Mouse (Mus musculus): ENCODE measurements around the gene Egr4. TPM values are rescaled to one million over a fixed set of nuclear protein-coding genes. Genes with fewer than 3 reads are reported as not detected.

Egr4 gene
- polyA plus RNA-seq, 1 experiment: not detected

DNA sequence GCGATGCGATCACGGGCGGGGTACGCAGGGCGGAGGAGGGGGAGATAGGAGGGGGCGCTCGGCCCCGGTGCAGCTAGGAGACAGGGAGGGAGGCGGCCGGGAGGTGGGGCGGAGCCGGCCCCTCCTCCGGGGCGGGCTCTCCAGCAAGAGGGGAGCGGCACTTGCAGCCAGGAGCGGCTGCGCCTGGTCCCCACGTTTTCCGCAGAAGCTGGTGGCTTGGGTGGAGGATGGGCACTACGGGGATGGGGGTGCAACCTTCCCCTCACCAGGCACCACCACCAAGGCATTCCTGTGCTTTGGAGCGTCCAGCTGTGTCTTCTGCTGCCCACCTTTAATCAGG, 10.5 kb downstream of the Egr4 start, which contains the start of gene Fbxo41:
Gene Fbxo41 (minus strand): TSS at position 84 of the 340 bp plus-strand sequence.
- no peak for TF ChIP-seq GATA1 (IDR thresholded peaks at IDR 0.05; ENCODE audit: low read length)

DNA sequence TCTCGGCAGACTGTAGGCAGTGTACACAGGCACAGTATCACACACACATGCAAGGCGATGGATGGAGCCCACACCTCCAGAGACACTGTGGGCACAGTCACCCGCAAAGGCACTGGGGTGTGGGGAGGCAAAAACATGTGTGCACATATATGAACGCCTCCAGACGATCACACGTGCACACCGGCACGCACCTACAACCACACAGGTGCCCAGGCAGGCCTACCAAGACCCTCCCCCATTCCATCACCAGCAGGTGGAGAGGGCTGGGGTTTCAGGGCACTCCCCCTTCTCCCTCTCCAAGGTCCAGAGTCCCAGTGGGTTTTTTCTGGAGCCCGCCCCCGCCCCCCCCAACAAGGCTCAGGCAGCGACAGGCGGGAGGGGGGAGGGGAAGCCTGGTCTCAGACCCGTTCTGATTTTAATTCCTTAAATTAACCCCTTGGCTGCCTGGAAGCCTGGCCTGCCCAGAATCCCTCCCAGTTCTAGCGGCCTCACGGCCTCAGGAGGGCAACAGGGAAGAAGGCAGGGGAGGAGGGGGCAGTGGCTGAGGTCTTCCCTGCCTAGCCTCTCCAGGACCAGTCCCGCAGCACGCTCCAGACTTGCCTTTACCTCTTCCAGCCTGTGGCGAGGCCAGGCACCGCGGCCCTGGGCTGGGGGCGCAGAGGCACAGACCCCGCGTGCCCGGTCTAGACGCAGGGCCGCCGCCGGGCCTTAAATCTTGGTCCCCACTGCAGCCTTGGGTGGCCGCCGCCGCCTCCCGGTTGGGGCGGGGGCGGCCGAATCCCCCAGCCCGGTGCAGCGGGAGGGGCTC, 11.1 kb downstream of the Egr4 start:
- TF ChIP-seq GATA1 (IDR thresholded peaks at IDR 0.05; ENCODE audit: low read length): no peak

DNA sequence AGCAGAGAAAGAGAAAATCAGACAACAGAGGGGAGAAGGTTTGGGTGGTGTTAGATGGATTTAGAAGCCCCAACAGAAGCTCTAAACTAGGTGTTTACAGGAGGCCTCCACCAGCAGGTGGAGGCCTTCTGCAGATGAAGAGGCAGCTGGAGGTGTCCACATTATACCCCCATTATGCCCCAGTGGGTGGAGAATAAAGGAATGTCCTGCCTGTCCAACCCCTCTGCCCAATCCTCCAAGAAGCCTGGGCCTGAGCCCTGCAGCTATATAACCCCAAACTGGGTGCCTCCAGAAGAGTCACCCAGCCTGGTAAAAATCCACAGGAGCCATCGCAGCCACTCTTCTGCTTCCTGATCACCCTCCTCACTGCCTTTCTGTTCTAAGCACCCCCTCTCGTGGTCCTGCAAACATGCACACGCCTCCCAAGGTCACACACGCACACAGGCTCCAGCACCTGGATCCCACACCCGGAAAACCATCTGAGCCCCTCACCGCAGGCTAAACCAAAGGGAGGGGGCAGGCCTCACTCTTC, 11.8 kb downstream of the Egr4 start:
- no peak for TF ChIP-seq GATA1 (IDR thresholded peaks at IDR 0.05; ENCODE audit: low read length)

DNA sequence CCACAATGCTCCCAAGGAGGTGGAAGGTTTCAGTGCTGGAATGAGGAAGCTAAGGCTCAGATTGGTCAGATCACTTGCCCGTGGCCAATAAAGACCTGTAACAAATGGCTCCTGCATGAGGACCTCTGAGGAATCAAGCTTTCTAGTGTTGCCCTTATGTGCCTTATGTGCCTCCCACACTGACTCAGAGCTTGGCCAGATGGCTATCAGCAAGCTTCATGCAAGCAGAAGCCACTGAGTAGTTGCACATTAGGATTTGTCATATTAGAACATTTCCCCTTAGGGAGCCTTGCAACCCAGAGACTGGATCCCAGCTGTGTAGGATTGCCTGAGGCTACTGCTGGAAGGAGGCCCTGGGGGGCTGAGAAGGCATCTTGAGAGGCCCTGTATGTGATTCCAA, 13.0 kb downstream of the Egr4 start:
- TF ChIP-seq GATA1 (IDR thresholded peaks at IDR 0.05; ENCODE audit: low read length): no peak

DNA sequence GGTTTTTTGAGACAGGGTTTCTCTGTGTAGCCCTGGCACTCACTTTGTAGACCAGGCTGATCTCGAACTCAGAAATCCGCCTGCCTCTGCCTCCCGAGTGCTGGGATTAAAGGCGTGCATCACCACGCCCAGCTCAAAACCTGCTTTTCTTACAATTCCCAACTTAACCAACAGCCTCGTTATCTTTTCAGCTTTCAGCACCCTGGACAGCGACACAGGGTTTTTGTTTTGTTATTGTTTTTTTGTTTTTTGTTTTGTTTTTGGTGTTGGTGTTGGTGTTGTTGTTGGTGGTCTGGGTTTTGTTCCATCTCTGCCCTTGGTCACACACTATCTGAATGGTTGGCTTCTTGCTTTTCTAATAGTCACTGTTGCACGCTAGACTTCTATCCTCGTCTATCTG, 15.2 kb downstream of the Egr4 start:
- no peak for TF ChIP-seq GATA1 (IDR thresholded peaks at IDR 0.05; ENCODE audit: low read length)

DNA sequence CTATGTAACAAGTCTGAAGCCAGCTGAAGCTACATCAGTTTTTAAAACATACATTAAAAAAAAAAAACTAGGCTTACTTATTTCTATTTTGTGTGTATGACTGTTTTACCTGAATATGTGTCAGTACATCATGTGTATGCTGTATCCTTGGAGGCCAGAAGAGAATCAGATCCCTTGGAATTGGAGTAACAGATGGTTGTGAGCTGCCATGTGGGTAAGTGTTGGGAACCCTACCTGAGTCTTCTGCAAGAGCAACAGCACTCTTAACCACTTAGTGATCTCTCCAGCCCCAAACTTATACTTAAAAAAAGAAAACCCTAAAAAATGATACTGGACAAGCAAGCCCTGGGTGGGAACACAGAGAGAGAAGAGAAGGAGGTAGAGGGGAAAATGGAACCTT, 16.4 kb downstream of the Egr4 start:
- TF ChIP-seq GATA1 (IDR thresholded peaks at IDR 0.05; ENCODE audit: low read length): no peak

DNA sequence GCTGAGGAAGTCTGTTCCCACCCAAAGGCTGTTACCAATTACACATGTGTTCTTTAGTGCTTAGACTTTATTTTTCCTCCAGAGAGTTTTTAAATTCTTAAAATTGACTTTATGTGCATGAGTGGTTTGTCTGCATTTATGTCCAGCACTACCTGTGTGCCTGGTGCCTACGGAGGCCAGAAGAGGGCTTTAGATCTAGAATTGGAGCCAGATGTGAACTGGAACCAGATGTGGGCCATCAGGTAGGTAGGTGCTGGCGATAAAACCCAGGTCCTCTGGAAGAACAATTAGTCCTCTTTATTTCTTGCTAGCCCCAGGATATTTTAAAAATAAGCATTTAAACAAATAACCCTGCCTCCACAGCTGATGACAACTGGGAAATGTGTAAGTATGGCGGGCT, 21.8 kb downstream of the Egr4 start:
- TF ChIP-seq GATA1 (IDR thresholded peaks at IDR 0.05; ENCODE audit: low read length): no peak

DNA sequence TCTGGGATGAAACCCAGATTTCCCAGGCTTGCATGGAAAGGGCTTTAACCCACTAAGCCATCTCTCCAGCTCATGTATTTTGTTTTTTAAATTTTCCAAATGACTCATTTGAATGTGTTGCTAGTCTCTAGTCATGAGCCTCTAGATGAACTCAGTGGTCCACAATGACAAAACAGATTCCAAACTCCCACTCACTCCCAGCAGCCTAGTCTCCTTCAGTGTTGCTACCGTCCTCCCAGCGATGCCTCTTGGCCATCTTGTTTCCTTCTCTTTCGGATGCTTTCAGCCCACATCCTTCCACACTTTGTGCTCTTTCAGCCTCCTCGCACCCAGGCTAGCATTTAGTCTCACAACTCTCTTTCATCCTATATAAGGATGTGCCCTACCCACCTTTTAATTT, 23.1 kb downstream of the Egr4 start:
- no peak for TF ChIP-seq GATA1 (IDR thresholded peaks at IDR 0.05; ENCODE audit: low read length)

DNA sequence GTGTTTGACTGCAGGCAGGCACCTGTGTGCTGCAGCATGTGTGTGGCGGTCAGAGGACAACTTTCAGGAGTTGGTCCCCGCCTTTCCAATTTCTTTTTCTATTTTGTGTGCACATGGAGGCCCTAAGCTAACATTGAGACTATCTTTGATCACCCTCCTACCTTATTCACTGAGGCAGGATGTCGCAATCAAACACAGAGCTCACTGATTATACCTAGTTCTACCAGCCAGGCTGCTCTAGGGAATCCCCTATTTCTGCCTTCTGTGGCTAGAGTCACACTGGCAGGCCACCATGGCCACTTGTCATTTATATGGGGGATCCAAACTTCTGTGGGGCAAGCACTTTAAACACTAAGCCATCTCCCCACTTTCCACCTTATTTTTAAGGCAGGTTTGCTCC, 23.7 kb downstream of the Egr4 start:
- no peak for TF ChIP-seq GATA1 (IDR thresholded peaks at IDR 0.05; ENCODE audit: low read length)

DNA sequence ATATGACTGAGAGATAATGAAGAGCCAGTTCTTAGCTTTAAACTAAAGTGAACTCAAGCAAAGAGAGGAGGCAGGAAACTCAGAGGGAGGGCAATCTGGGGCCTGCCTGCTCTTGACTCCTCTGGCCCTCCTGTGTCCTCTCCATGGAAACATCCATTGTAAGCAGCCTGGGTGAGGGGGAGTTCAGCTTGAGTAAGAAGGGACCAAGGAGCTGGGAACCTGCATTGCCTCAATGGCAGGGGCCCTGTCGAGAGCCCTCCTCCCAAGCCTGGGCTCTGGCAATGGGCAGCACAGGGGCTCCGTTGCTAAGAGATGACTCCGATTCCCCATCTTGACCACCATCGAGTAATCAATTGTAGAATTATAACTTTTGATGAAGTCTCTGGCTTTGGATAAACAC, 24.9 kb downstream of the Egr4 start:
- no peak for TF ChIP-seq GATA1 (IDR thresholded peaks at IDR 0.05; ENCODE audit: low read length)

DNA sequence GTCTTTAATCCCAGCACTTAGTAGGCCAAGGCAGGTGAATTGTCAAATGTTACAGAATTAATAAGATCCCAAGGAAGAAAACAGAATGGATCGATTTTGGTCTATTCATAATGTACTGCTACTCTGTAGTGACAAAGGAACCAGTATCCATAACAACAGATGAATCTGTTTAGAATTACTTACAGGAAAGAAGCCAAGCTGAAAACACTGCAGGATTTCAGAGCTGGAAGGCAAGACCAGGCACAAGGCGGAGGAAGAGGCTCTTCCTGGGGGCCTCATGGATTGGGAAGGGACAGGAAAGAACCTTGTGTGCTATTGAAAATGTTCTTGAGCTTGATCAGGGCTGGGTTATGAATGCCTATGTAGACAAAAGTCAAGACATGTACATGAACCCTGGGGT, 27.7 kb downstream of the Egr4 start:
- no peak for TF ChIP-seq GATA1 (IDR thresholded peaks at IDR 0.05; ENCODE audit: low read length)

DNA sequence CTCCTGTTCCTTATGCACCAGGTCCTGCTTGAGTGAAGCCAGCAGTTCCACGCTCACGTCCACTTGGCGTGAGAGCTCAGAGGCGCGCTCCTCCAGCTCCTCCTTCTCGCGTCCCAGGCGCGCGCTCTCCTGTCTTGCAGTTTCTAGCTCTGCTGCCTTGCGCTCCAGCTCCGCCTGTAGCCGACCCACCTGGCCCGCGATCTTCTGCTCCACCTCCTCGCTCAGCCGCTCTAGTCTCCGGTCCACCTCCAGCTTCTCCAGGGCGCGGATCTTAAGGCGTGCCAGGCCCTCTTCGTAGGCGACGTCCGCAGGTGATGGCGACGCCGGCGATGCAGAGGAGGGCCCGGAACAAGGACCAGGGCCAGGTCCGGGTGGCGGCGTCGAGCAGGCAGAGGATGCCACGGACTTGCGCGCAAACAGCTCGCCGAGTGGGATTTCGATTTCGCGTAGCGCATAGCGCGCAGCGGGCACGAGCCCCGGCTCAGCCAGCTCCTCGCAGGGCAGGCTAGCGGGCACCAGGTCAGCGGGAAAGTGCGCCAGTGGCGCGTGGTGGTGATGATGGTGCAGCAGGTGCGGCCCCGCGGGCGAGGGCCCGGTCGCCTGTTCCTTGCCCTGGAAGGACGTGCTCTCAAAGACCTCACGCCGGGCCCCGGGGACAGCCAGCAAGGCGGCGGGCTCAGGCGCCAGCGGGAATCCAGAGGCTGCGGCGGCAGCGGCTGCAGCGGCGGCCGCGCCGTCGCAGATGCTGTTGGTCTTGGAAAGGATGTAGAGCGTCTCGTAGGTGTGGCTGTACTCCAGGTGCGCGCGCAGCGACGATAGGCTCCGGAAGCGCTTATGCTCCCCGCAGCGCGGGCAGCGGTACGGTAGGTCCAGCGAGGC, 29.3 kb downstream of the Egr4 start:
- TF ChIP-seq GATA1 (IDR thresholded peaks at IDR 0.05; ENCODE audit: low read length): no peak

DNA sequence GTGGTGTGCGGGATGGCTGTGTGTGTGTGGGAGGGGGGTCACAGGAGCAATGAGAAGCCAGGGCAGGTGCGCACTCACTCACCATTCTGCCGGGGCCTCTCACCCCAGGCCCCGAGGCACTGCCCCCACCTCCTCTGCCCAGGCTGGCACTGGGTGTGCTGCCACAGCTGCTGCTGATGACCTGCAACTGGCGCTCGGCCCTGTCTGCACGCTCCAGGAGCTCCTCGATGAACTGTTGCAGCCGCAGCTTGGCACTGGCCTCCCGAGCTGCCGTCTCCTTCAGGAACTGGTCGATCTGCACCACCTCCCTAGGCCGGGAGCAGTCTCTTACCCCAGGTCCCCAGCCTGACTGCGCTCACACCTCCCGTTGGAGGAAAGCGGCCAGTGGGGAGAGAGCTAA, 32.7 kb downstream of the Egr4 start:
- TF ChIP-seq GATA1 (IDR thresholded peaks at IDR 0.05; ENCODE audit: low read length): no peak

DNA sequence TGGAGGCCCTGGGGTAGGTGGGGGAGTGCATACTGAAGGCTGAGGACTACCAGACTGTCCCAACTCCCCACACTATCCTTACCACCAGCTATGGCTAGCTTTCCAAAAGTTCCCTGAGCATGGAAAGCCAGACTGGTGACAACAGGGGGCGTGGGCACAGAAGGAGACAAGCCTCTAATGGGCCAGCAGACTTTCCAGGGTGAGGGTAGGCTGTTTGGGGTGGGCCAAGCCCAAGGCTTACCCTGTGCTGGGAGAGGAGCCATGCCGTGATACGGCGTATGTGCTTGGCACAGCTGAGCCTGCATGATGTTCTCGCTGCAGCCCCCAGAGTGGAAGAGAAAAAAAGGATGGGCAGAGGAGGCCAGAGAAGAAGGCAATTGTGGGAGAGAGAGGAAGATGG, 33.4 kb downstream of the Egr4 start:
- TF ChIP-seq GATA1 (IDR thresholded peaks at IDR 0.05; ENCODE audit: low read length): no peak

DNA sequence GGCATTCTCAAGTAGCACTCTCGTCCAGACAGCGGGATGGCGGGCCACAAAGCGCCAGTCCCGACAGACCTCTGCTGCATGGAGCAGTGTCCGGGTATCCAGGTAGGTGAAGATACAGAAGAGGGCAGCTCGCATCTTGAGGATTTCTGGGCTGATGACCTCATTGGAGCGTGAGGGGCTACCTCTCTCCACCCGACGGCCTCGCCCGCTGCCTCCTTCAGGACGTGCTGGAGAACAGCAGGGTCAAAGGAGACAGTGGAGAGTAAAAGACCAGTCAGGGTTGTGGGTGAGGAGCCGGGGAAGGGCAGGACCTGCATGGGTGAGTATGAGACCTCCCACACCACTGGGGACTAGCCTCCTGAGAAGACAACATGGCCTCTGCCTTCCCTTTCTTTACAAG, 35.0 kb downstream of the Egr4 start:
- TF ChIP-seq GATA1 (IDR thresholded peaks at IDR 0.05; ENCODE audit: low read length): no peak

DNA sequence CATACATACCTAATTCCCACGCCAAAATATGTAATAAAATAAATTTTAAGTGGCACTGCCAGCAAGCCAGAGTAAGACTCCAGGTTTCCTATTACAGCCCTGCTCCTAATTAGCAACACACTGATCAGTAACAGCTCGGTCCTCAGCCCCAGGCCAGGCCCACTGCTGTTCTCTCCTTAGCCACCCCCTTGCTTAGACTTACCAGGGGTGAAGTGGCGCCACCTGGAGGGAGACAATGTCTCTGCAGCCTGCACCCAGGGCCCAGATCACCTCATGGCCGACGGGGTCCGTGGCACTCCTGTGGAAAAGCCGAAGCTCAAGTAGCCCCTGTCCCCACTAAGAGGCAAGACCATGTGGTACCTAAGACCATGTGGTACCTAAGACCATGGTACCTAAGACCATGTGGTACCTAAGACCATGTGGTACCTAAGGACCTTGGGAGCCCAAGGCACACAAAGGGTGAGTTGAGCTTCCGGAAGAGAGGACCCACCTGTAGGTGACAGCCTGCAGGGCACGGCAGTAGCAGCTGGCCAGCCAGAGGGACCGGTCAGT, 35.9 kb downstream of the Egr4 start:
- no peak for TF ChIP-seq GATA1 (IDR thresholded peaks at IDR 0.05; ENCODE audit: low read length)
